Mouse (Mus musculus) hindbrain, embryonic 11.5 days (tissue): ENCODE results near the gene Schip1. TPM values are rescaled to one million over a fixed set of nuclear protein-coding genes. Genes with fewer than 3 reads are reported as not detected.
A peak's percentile ranks its signal among the peaks of the same experiment; 100 is the strongest.

Experiments
- ATAC-seq: fragments of 200-750 bp; cut with Nextera tagmentation; 2 replicates; pipeline ENCODE4 v1.8.0; 2017; ENCODE audit warnings: mild to moderate bottlenecking, moderate TSS enrichment, moderate library complexity; ENCODE audit not compliant: low FRiP score
- DNase-seq: peaks from one replicate; pipeline ENCODE4 v3.0.0-alpha.2; 2015; ENCODE audit warnings: low spot score
- H3K27ac ChIP-seq: fragments of 300-500 bp; sonication (generic); 2 replicates; pipeline ENCODE4 v1.5.1; 2014; ENCODE audit warnings: mild to moderate bottlenecking, low read depth, low read length
- H3K27me3 ChIP-seq: fragments of 300-500 bp; sonication (generic); 2 replicates; pipeline ENCODE4 v1.6.1; 2014; ENCODE audit warnings: mild to moderate bottlenecking, low read length, moderate library complexity, mixed read lengths; ENCODE audit not compliant: control insufficient read depth, insufficient read depth
- H3K36me3 ChIP-seq: fragments of 300-500 bp; sonication (generic); 2 replicates; pipeline ENCODE4 v1.6.1; 2014; ENCODE audit warnings: mild to moderate bottlenecking, low read length, moderate library complexity, mixed read lengths; ENCODE audit not compliant: control insufficient read depth, insufficient read depth
- H3K4me1 ChIP-seq: fragments of 300-500 bp; sonication (generic); replicated peaks from 2 replicates; pipeline ENCODE4 v1.6.1; 2014; ENCODE audit warnings: low read length, mixed read lengths; ENCODE audit not compliant: control insufficient read depth, insufficient read depth
- H3K4me2 ChIP-seq: fragments of 300-500 bp; sonication (generic); replicated peaks from 2 replicates; pipeline ENCODE4 v1.6.1; 2014; ENCODE audit warnings: mild to moderate bottlenecking, low read depth, low read length
- H3K4me3 ChIP-seq: fragments of 300-500 bp; sonication (generic); 2 replicates; pipeline ENCODE4 v1.5.1; 2014; ENCODE audit warnings: low read depth, low read length
- H3K9ac ChIP-seq: fragments of 300-500 bp; sonication (generic); 2 replicates; pipeline ENCODE4 v1.6.1; 2014; ENCODE audit warnings: low read depth, low read length
- H3K9me3 ChIP-seq: fragments of 300-500 bp; sonication (generic); 2 replicates; pipeline ENCODE4 v1.6.1; 2016; ENCODE audit warnings: low read length; ENCODE audit not compliant: control insufficient read depth
- WGBS: fragments of 180-500 bp; shearing (Covaris S2); extraction: QIAGEN DNeasy Blood & Tissue Kit; methylation state at CpG from one replicate; pipeline ENCODE4 v1.1.7; 2014; 5-methylcytosine and 5-hydroxymethylcytosine counted together
- polyA plus RNA-seq: library from polyadenylated mRNA; unstranded; fragments of >200 nt; fragmentation: Nextera tagmentation; extraction: Ambion mirVana; gene quantifications from 2 replicates; pipeline ENCODE4 v1.2.1, GENCODE M21; 2014

Schip1 gene
- polyA plus RNA-seq, 1 experiment from 2014 or later, result 115 TPM

- Histone ChIP-seq H3K4me3 (no peak overlapping the region), H3K4me1 (peaks cover 16% of the 10 kb centered on the region)
- WGBS, result 36% methylated on average over 13 of the region's 14 CpGs
Observed at GRCm38 (mm10) chr3:68583771-68584511, 519.3 kb downstream of the Schip1 start.

GRCm38 (mm10) chr3:68585213-68585612, 520.6 kb downstream of the Schip1 start:
- WGBS, result 65% methylated on average over 4 of the region's 4 CpGs
- Histone ChIP-seq H3K27ac (peak overlapping the region; percentile 54; the same call in 1 of the 2 replicates), H3K36me3 (no peaks in the 10 kb centered on the region), H3K4me1 (peaks cover 16% of the 10 kb centered on the region), H3K4me2 (no peak overlapping the region), H3K9me3 (no peaks in the 10 kb centered on the region), H3K27me3 (no peaks in the 10 kb centered on the region), H3K4me3 (no peak overlapping the region), H3K9ac (no peak overlapping the region)
- DNase-seq, result no peak
- ATAC-seq, result no peak

More at GRCm38 (mm10) chr3:68583771-68584511, 519.3 kb downstream of the Schip1 start:
- Histone ChIP-seq H3K27me3 (no peaks in the 10 kb centered on the region), H3K27ac (peak overlapping the region; percentile 80), H3K4me2 (peak overlapping the region; percentile 1; the same call in 1 of the 2 replicates), H3K9me3 (no peaks in the 10 kb centered on the region), H3K36me3 (no peaks in the 10 kb centered on the region), H3K9ac (no peak overlapping the region)
- DNase-seq (no peak), ATAC-seq (peak; percentile 34)

- H3K27ac ChIP-seq, result peak overlapping the region; percentile 82
- no peak overlapping the region for H3K9ac ChIP-seq
- H3K4me2 ChIP-seq, result no peak overlapping the region
- H3K9me3 ChIP-seq, result no peaks in the 10 kb centered on the region
- peaks cover 16% of the 10 kb centered on the region for H3K4me1 ChIP-seq
- H3K36me3 ChIP-seq, result no peaks in the 10 kb centered on the region
- H3K27me3 ChIP-seq, result no peaks in the 10 kb centered on the region
- no peak overlapping the region for H3K4me3 ChIP-seq
- DNase-seq (no peak), ATAC-seq (0 out of 2 replicates have a peak, but pooled peaks have one; percentile 31)
- WGBS, result 42% methylated on average over 9 of the region's 9 CpGs
Observed at GRCm38 (mm10) chr3:68586646-68587064, 522.1 kb downstream of the Schip1 start.

GRCm38 (mm10) chr3:68587567-68588245, 523.1 kb downstream of the Schip1 start:
- DNase-seq (peak; percentile 45), ATAC-seq (peak; percentile 72)
- Histone ChIP-seq H3K27me3 (no peaks in the 10 kb centered on the region), H3K9me3 (no peaks in the 10 kb centered on the region), H3K4me1 (peaks cover 11% of the 10 kb centered on the region), H3K27ac (peak overlapping the region; percentile 82), H3K36me3 (no peaks in the 10 kb centered on the region), H3K9ac (no peak overlapping the region), H3K4me2 (no peak overlapping the region), H3K4me3 (no peak overlapping the region)
- WGBS, result 53% methylated on average over 10 of the region's 10 CpGs

- no peak for DNase-seq
- H3K27me3 ChIP-seq, result no peaks in the 10 kb centered on the region
- H3K4me1 ChIP-seq, result peaks cover 4% of the 10 kb centered on the region
- no peaks in the 10 kb centered on the region for H3K36me3 ChIP-seq
- no peak overlapping the region for H3K4me2 ChIP-seq
- WGBS, result 84% methylated on average over 9 of the region's 9 CpGs
- no peaks in the 10 kb centered on the region for H3K9me3 ChIP-seq
- no peak overlapping the region for H3K27ac ChIP-seq
- no peak overlapping the region for H3K9ac ChIP-seq
- no peak overlapping the region for H3K4me3 ChIP-seq
- ATAC-seq, result no peak
Observed at GRCm38 (mm10) chr3:68589220-68589840, 524.7 kb downstream of the Schip1 start.

- DNase-seq, result no peak
- peaks cover 4% of the 10 kb centered on the region for H3K4me1 ChIP-seq
Observed at GRCm38 (mm10) chr3:68590436-68590835, 525.8 kb downstream of the Schip1 start.

GRCm38 (mm10) chr3:68592575-68592974, 528.0 kb downstream of the Schip1 start:
- H3K9me3 ChIP-seq, result no peaks in the 10 kb centered on the region
- DNase-seq, result no peak
- H3K9ac ChIP-seq, result no peak overlapping the region
- H3K4me3 ChIP-seq, result no peak overlapping the region
- H3K36me3 ChIP-seq, result no peaks in the 10 kb centered on the region
- 84% methylated on average over 10 of the region's 10 CpGs for WGBS
- no peak overlapping the region for H3K27ac ChIP-seq
- H3K4me2 ChIP-seq, result no peak overlapping the region
- no peaks in the 10 kb centered on the region for H3K27me3 ChIP-seq
- ATAC-seq, result no peak
- H3K4me1 ChIP-seq, result no peaks in the 10 kb centered on the region; the same call in 1 of the 2 replicates

More at GRCm38 (mm10) chr3:68590436-68590835, 525.8 kb downstream of the Schip1 start:
- no peaks in the 10 kb centered on the region for H3K9me3 ChIP-seq
- H3K9ac ChIP-seq, result no peak overlapping the region
- no peak overlapping the region for H3K4me2 ChIP-seq
- peak overlapping the region; percentile 49; the same call in 1 of the 2 replicates for H3K27ac ChIP-seq
- no peak overlapping the region for H3K4me3 ChIP-seq
- no peaks in the 10 kb centered on the region for H3K27me3 ChIP-seq
- ATAC-seq, result peak; percentile 55
- WGBS, result 55% methylated on average over 8 of the region's 8 CpGs
- H3K36me3 ChIP-seq, result no peaks in the 10 kb centered on the region

- H3K4me1 ChIP-seq, result no peaks in the 10 kb centered on the region; the same call in 1 of the 2 replicates
Observed at GRCm38 (mm10) chr3:68593073-68593867, 528.7 kb downstream of the Schip1 start.

More at GRCm38 (mm10) chr3:68593073-68593867, 528.7 kb downstream of the Schip1 start:
- no peak overlapping the region for H3K4me2 ChIP-seq
- DNase-seq (no peak), ATAC-seq (no peak)
- WGBS, result 66% methylated on average over 12 of the region's 12 CpGs
- no peaks in the 10 kb centered on the region for H3K36me3 ChIP-seq
- H3K27ac ChIP-seq, result no peak overlapping the region
- H3K27me3 ChIP-seq, result no peaks in the 10 kb centered on the region
- no peaks in the 10 kb centered on the region for H3K9me3 ChIP-seq
- H3K9ac ChIP-seq, result no peak overlapping the region
- no peak overlapping the region for H3K4me3 ChIP-seq
